Mouse (Mus musculus): Measurements from ENCODE around the gene Pik3cd. TPM values are rescaled to one million over a fixed set of nuclear protein-coding genes. Genes with fewer than 3 reads are reported as not detected.

Pik3cd gene
- polyA plus RNA-seq, 1 experiment: 1.4 TPM

- TF ChIP-seq USF1 (IDR thresholded peaks at IDR 0.05; ENCODE audit: low read depth): no peak
- no peak for TF ChIP-seq CEBPB (IDR thresholded peaks at IDR 0.05; ENCODE audit: insufficient read depth, poor library complexity, severe bottlenecking)
- no peak for TF ChIP-seq MAX (IDR thresholded peaks at IDR 0.05; ENCODE audit: low read depth)
- no peak for TF ChIP-seq POLR2A (IDR thresholded peaks at IDR 0.05; ENCODE audit: insufficient read length, low read depth)
- TF ChIP-seq SRF (IDR thresholded peaks at IDR 0.05; ENCODE audit: control insufficient read depth, insufficient read length, low read depth): no peak
- no peak for TF ChIP-seq TCF3 (IDR thresholded peaks at IDR 0.05; ENCODE audit: insufficient read length, low read depth)
- no peak for TF ChIP-seq MYOD1 (IDR thresholded peaks at IDR 0.05; ENCODE audit: control insufficient read depth in 1 of 3, insufficient read length in 2 of 3, low read depth in 2 of 3)
- no peak for TF ChIP-seq POLR2AphosphoS2 (IDR thresholded peaks at IDR 0.05; ENCODE audit: insufficient read length, low read depth)
- TF ChIP-seq MYOG (IDR thresholded peaks at IDR 0.05; ENCODE audit: control insufficient read depth in 1 of 3, insufficient read depth in 1 of 3, insufficient read length in 2 of 3, low read depth in 2 of 3): no peak
- no peak for TF ChIP-seq REST (IDR thresholded peaks at IDR 0.05; ENCODE audit: insufficient read depth, insufficient read length)
- Histone ChIP-seq H3K79me2 (ENCODE audit: control insufficient read depth, insufficient read depth) (no peaks in the 10 kb centered on the region), H3ac (ENCODE audit: control insufficient read depth, insufficient read length) (no peak overlapping the region), H3K27me3 (ENCODE audit: control insufficient read depth, insufficient read depth, insufficient read length) (no peaks in the 10 kb centered on the region), H3K4me2 (ENCODE audit: low read depth) (no peak overlapping the region), H3K4me3 (no peak overlapping the region), H3K36me3 (ENCODE audit: control insufficient read depth, insufficient read depth) (no peaks in the 10 kb centered on the region)
Measured at GRCm38 (mm10) chr4:149632670-149633307, 69.6 kb downstream of the Pik3cd start.

- no peaks in the 10 kb centered on the region for H3K27me3 ChIP-seq (ENCODE audit: control insufficient read depth, insufficient read depth, insufficient read length)
- H3K4me3 ChIP-seq: no peak overlapping the region
- H3K36me3 ChIP-seq (ENCODE audit: control insufficient read depth, insufficient read depth): no peaks in the 10 kb centered on the region
- H3K4me2 ChIP-seq (ENCODE audit: low read depth): no peak overlapping the region
- no peak overlapping the region for H3ac ChIP-seq (ENCODE audit: control insufficient read depth, insufficient read length)
- TF ChIP-seq TCF12 (IDR thresholded peaks at IDR 0.05; ENCODE audit: insufficient read depth, poor library complexity, severe bottlenecking) (no peak), MYOG (IDR thresholded peaks at IDR 0.05; ENCODE audit: control insufficient read depth in 1 of 3, insufficient read depth in 1 of 3, insufficient read length in 2 of 3, low read depth in 2 of 3) (no peak), POLR2A (IDR thresholded peaks at IDR 0.05; ENCODE audit: insufficient read length, low read depth) (no peak), POLR2AphosphoS2 (IDR thresholded peaks at IDR 0.05; ENCODE audit: insufficient read length, low read depth) (no peak), CEBPB (IDR thresholded peaks at IDR 0.05; ENCODE audit: insufficient read depth, poor library complexity, severe bottlenecking) (no peak), E2F4 (IDR thresholded peaks at IDR 0.05; ENCODE audit: insufficient read depth) (no peak), TCF3 (IDR thresholded peaks at IDR 0.05; ENCODE audit: insufficient read length, low read depth) (no peak), SRF (IDR thresholded peaks at IDR 0.05; ENCODE audit: control insufficient read depth, insufficient read length, low read depth) (no peak), REST (IDR thresholded peaks at IDR 0.05; ENCODE audit: insufficient read depth, insufficient read length) (no peak), MYOD1 (IDR thresholded peaks at IDR 0.05; ENCODE audit: control insufficient read depth in 1 of 3, insufficient read length in 2 of 3, low read depth in 2 of 3) (no peak), USF1 (IDR thresholded peaks at IDR 0.05; ENCODE audit: low read depth) (no peak), MAX (IDR thresholded peaks at IDR 0.05; ENCODE audit: low read depth) (no peak)
- H3K79me2 ChIP-seq (ENCODE audit: control insufficient read depth, insufficient read depth): no peaks in the 10 kb centered on the region
Measured at GRCm38 (mm10) chr4:149628810-149629209, 73.6 kb downstream of the Pik3cd start.

GRCm38 (mm10) chr4:149628372-149628771, 74.0 kb downstream of the Pik3cd start:
- no peak overlapping the region for H3K4me2 ChIP-seq (ENCODE audit: low read depth)
- H3ac ChIP-seq (ENCODE audit: control insufficient read depth, insufficient read length): no peak overlapping the region
- no peak overlapping the region for H3K4me3 ChIP-seq
- no peaks in the 10 kb centered on the region for H3K79me2 ChIP-seq (ENCODE audit: control insufficient read depth, insufficient read depth)
- TF ChIP-seq MYOD1 (IDR thresholded peaks at IDR 0.05; ENCODE audit: control insufficient read depth in 1 of 3, insufficient read length in 2 of 3, low read depth in 2 of 3) (no peak), REST (IDR thresholded peaks at IDR 0.05; ENCODE audit: insufficient read depth, insufficient read length) (no peak), E2F4 (IDR thresholded peaks at IDR 0.05; ENCODE audit: insufficient read depth) (no peak), POLR2A (IDR thresholded peaks at IDR 0.05; ENCODE audit: insufficient read length, low read depth) (no peak), POLR2AphosphoS2 (IDR thresholded peaks at IDR 0.05; ENCODE audit: insufficient read length, low read depth) (no peak), MYOG (IDR thresholded peaks at IDR 0.05; ENCODE audit: control insufficient read depth in 1 of 3, insufficient read depth in 1 of 3, insufficient read length in 2 of 3, low read depth in 2 of 3) (no peak), TCF3 (IDR thresholded peaks at IDR 0.05; ENCODE audit: insufficient read length, low read depth) (no peak), SRF (IDR thresholded peaks at IDR 0.05; ENCODE audit: control insufficient read depth, insufficient read length, low read depth) (no peak), USF1 (IDR thresholded peaks at IDR 0.05; ENCODE audit: low read depth) (no peak), MAX (IDR thresholded peaks at IDR 0.05; ENCODE audit: low read depth) (no peak), TCF12 (IDR thresholded peaks at IDR 0.05; ENCODE audit: insufficient read depth, poor library complexity, severe bottlenecking) (no peak), CEBPB (IDR thresholded peaks at IDR 0.05; ENCODE audit: insufficient read depth, poor library complexity, severe bottlenecking) (no peak)
- no peaks in the 10 kb centered on the region for H3K36me3 ChIP-seq (ENCODE audit: control insufficient read depth, insufficient read depth)
- no peaks in the 10 kb centered on the region for H3K27me3 ChIP-seq (ENCODE audit: control insufficient read depth, insufficient read depth, insufficient read length)

GRCm38 (mm10) chr4:149626809-149627208, 75.6 kb downstream of the Pik3cd start:
- Histone ChIP-seq H3K79me2 (ENCODE audit: control insufficient read depth, insufficient read depth) (no peaks in the 10 kb centered on the region), H3K36me3 (ENCODE audit: control insufficient read depth, insufficient read depth) (no peaks in the 10 kb centered on the region), H3K4me2 (ENCODE audit: low read depth) (no peak overlapping the region), H3ac (ENCODE audit: control insufficient read depth, insufficient read length) (no peak overlapping the region), H3K4me3 (no peak overlapping the region), H3K27me3 (ENCODE audit: control insufficient read depth, insufficient read depth, insufficient read length) (no peaks in the 10 kb centered on the region)
- TF ChIP-seq MAX (IDR thresholded peaks at IDR 0.05; ENCODE audit: low read depth) (no peak), CEBPB (IDR thresholded peaks at IDR 0.05; ENCODE audit: insufficient read depth, poor library complexity, severe bottlenecking) (no peak), E2F4 (IDR thresholded peaks at IDR 0.05; ENCODE audit: insufficient read depth) (no peak), POLR2AphosphoS2 (IDR thresholded peaks at IDR 0.05; ENCODE audit: insufficient read length, low read depth) (no peak), POLR2A (IDR thresholded peaks at IDR 0.05; ENCODE audit: insufficient read length, low read depth) (no peak), MYOG (IDR thresholded peaks at IDR 0.05; ENCODE audit: control insufficient read depth in 1 of 3, insufficient read depth in 1 of 3, insufficient read length in 2 of 3, low read depth in 2 of 3) (no peak), MYOD1 (IDR thresholded peaks at IDR 0.05; ENCODE audit: control insufficient read depth in 1 of 3, insufficient read length in 2 of 3, low read depth in 2 of 3) (no peak), SRF (IDR thresholded peaks at IDR 0.05; ENCODE audit: control insufficient read depth, insufficient read length, low read depth) (no peak), USF1 (IDR thresholded peaks at IDR 0.05; ENCODE audit: low read depth) (no peak), REST (IDR thresholded peaks at IDR 0.05; ENCODE audit: insufficient read depth, insufficient read length) (no peak), TCF3 (IDR thresholded peaks at IDR 0.05; ENCODE audit: insufficient read length, low read depth) (no peak), TCF12 (IDR thresholded peaks at IDR 0.05; ENCODE audit: insufficient read depth, poor library complexity, severe bottlenecking) (no peak)
